Mouse (Mus musculus): ENCODE measurements around the gene 1110051M20Rik. TPM values are rescaled to one million over a fixed set of nuclear protein-coding genes. Genes with fewer than 3 reads are reported as not detected.
A peak's percentile ranks its signal among the peaks of the same experiment; 100 is the strongest.

Gene 1110051M20Rik
- polyA plus RNA-seq, 1 experiment from 2014 or later, result 75.3 TPM

GRCm38 (mm10) chr2:91284375-91285199 lies 159.9 kb downstream of the 1110051M20Rik start:
- Histone ChIP-seq H3K4me1 (peaks cover 22% of the 10 kb centered on the region), H3K4me3 (no peak overlapping the region), H3K36me3 (replicated peaks) (peaks cover 4% of the 10 kb centered on the region), H3K27me3 (replicated peaks; ENCODE audit: low read depth, poor library complexity, severe bottlenecking) (no peaks in the 10 kb centered on the region), H3K9me3 (no peaks in the 10 kb centered on the region), H3K27ac (replicated peaks) (no peak overlapping the region)
- 73% methylated on average over 13 of the region's 13 CpGs for WGBS
- DNase-seq (ENCODE audit: low spot score), result no peak

- DNase-seq (ENCODE audit: low spot score), result no peak
- Histone ChIP-seq H3K4me1 (peaks cover 22% of the 10 kb centered on the region), H3K27me3 (replicated peaks; ENCODE audit: low read depth, poor library complexity, severe bottlenecking) (no peaks in the 10 kb centered on the region), H3K27ac (replicated peaks) (no peak overlapping the region), H3K9me3 (no peaks in the 10 kb centered on the region), H3K4me3 (no peak overlapping the region), H3K36me3 (replicated peaks) (peaks cover 4% of the 10 kb centered on the region)
- WGBS, result 83% methylated on average over 3 of the region's 3 CpGs
Observed at GRCm38 (mm10) chr2:91283972-91284371, 160.5 kb downstream of the 1110051M20Rik start.

GRCm38 (mm10) chr2:91281366-91281765 lies 163.1 kb downstream of the 1110051M20Rik start:
- Histone ChIP-seq H3K4me3 (no peak overlapping the region), H3K36me3 (replicated peaks) (peaks cover 24% of the 10 kb centered on the region), H3K4me1 (peaks cover 22% of the 10 kb centered on the region), H3K9me3 (no peaks in the 10 kb centered on the region), H3K27ac (replicated peaks) (0 out of 2 replicates have a peak overlapping the region, but pooled peaks have one; percentile 57), H3K27me3 (replicated peaks; ENCODE audit: low read depth, poor library complexity, severe bottlenecking) (no peaks in the 10 kb centered on the region)
- peak; percentile 32 for DNase-seq (ENCODE audit: low spot score)
- 48% methylated on average over 5 of the region's 5 CpGs for WGBS

GRCm38 (mm10) chr2:91279372-91279755 lies 165.1 kb downstream of the 1110051M20Rik start:
- H3K27me3 ChIP-seq (replicated peaks; ENCODE audit: low read depth, poor library complexity, severe bottlenecking), result no peaks in the 10 kb centered on the region
- no peak overlapping the region for H3K4me3 ChIP-seq
- DNase-seq (ENCODE audit: low spot score), result no peak
- no peaks in the 10 kb centered on the region for H3K9me3 ChIP-seq
- WGBS, result 88% methylated on average over 2 of the region's 2 CpGs
- H3K36me3 ChIP-seq (replicated peaks), result peaks cover 44% of the 10 kb centered on the region
- H3K4me1 ChIP-seq, result peaks cover 22% of the 10 kb centered on the region
- H3K27ac ChIP-seq (replicated peaks), result no peak overlapping the region

- 43% methylated on average over 10 of the region's 10 CpGs for WGBS
- H3K4me3 ChIP-seq, result no peak overlapping the region
- peaks cover 49% of the 10 kb centered on the region for H3K36me3 ChIP-seq (replicated peaks)
Observed at GRCm38 (mm10) chr2:91278749-91279371, 165.6 kb downstream of the 1110051M20Rik start.

GRCm38 (mm10) chr2:91269687-91270133 lies 174.8 kb downstream of the 1110051M20Rik start:
- H3K4me1 ChIP-seq, result peaks cover 14% of the 10 kb centered on the region
- no peak overlapping the region for H3K4me3 ChIP-seq
- H3K36me3 ChIP-seq (replicated peaks), result peaks cover 84% of the 10 kb centered on the region
- no peak overlapping the region for H3K27ac ChIP-seq (replicated peaks)
- WGBS, result 94% methylated on average over 8 of the region's 8 CpGs
- no peak for DNase-seq (ENCODE audit: low spot score)
- no peaks in the 10 kb centered on the region for H3K27me3 ChIP-seq (replicated peaks; ENCODE audit: low read depth, poor library complexity, severe bottlenecking)
- no peaks in the 10 kb centered on the region for H3K9me3 ChIP-seq

More at GRCm38 (mm10) chr2:91278749-91279371, 165.6 kb downstream of the 1110051M20Rik start:
- peak; percentile 72 for DNase-seq (ENCODE audit: low spot score)
- H3K27me3 ChIP-seq (replicated peaks; ENCODE audit: low read depth, poor library complexity, severe bottlenecking), result no peaks in the 10 kb centered on the region
- no peak overlapping the region; the same call in 1 of the 2 replicates for H3K27ac ChIP-seq (replicated peaks)
- peaks cover 22% of the 10 kb centered on the region for H3K4me1 ChIP-seq
- H3K9me3 ChIP-seq, result no peaks in the 10 kb centered on the region

- H3K27ac ChIP-seq (replicated peaks), result no peak overlapping the region
- H3K9me3 ChIP-seq, result no peaks in the 10 kb centered on the region
- H3K4me3 ChIP-seq, result no peak overlapping the region
- DNase-seq (ENCODE audit: low spot score), result no peak
- WGBS, result 91% methylated on average over 2 of the region's 2 CpGs
- H3K36me3 ChIP-seq (replicated peaks), result peaks cover 79% of the 10 kb centered on the region
- no peaks in the 10 kb centered on the region for H3K27me3 ChIP-seq (replicated peaks; ENCODE audit: low read depth, poor library complexity, severe bottlenecking)
- peaks cover 24% of the 10 kb centered on the region for H3K4me1 ChIP-seq
Observed at GRCm38 (mm10) chr2:91268706-91269105, 175.8 kb downstream of the 1110051M20Rik start.

GRCm38 (mm10) chr2:91268042-91268441 lies 176.5 kb downstream of the 1110051M20Rik start:
- Histone ChIP-seq H3K27ac (replicated peaks) (no peak overlapping the region), H3K27me3 (replicated peaks; ENCODE audit: low read depth, poor library complexity, severe bottlenecking) (no peaks in the 10 kb centered on the region), H3K4me3 (no peak overlapping the region), H3K9me3 (no peaks in the 10 kb centered on the region), H3K4me1 (peaks cover 25% of the 10 kb centered on the region), H3K36me3 (replicated peaks) (peaks cover 79% of the 10 kb centered on the region)
- no peak for DNase-seq (ENCODE audit: low spot score)
- 92% methylated on average over 3 of the region's 3 CpGs for WGBS

- 2% methylated on average over 72 of the region's 72 CpGs for WGBS
- H3K4me3 ChIP-seq, result peak within 1 kb of the TSS; percentile 92
- H3K9me3 ChIP-seq, result no peaks in the 10 kb centered on the region
- peaks cover 25% of the 10 kb centered on the region for H3K4me1 ChIP-seq
- DNase-seq (ENCODE audit: low spot score), result peak; percentile 99
- peak within 1 kb of the TSS; percentile 97 for H3K27ac ChIP-seq (replicated peaks)
- peaks cover 69% of the 10 kb centered on the region for H3K36me3 ChIP-seq (replicated peaks)
- no peaks in the 10 kb centered on the region for H3K27me3 ChIP-seq (replicated peaks; ENCODE audit: low read depth, poor library complexity, severe bottlenecking)
Observed at GRCm38 (mm10) chr2:91264711-91265681, 179.5 kb downstream of the 1110051M20Rik start, which contains the start of gene Arfgap2. TSS of gene Arfgap2 (plus strand) at chr2:91264974.

- WGBS, result 86% methylated on average over 17 of the region's 17 CpGs
- H3K4me1 ChIP-seq, result peaks cover 33% of the 10 kb centered on the region
- no peaks in the 10 kb centered on the region for H3K9me3 ChIP-seq
- no peak for DNase-seq (ENCODE audit: low spot score)
- H3K36me3 ChIP-seq (replicated peaks), result peaks cover 58% of the 10 kb centered on the region
- H3K4me3 ChIP-seq, result peak overlapping the region; percentile 92
- peak overlapping the region; percentile 97 for H3K27ac ChIP-seq (replicated peaks)
- H3K27me3 ChIP-seq (replicated peaks; ENCODE audit: low read depth, poor library complexity, severe bottlenecking), result 0 out of 2 replicates have a peak, but pooled peaks cover 2% of the 10 kb centered on the region
Observed at GRCm38 (mm10) chr2:91263692-91264660, 180.5 kb downstream of the 1110051M20Rik start.

GRCm38 (mm10) chr2:91259493-91259892 lies 185.0 kb downstream of the 1110051M20Rik start:
- H3K27me3 ChIP-seq (replicated peaks; ENCODE audit: low read depth, poor library complexity, severe bottlenecking), result peaks cover 40% of the 10 kb centered on the region
- no peak overlapping the region for H3K27ac ChIP-seq (replicated peaks)
- no peak overlapping the region for H3K4me3 ChIP-seq
- peaks cover 62% of the 10 kb centered on the region for H3K4me1 ChIP-seq
- peaks cover 32% of the 10 kb centered on the region for H3K36me3 ChIP-seq (replicated peaks)
- H3K9me3 ChIP-seq, result no peaks in the 10 kb centered on the region
- no peak for DNase-seq (ENCODE audit: low spot score)
- 89% methylated on average over 1 of the region's 1 CpGs for WGBS
